Mouse (Mus musculus) limb, embryonic 10.5 days (tissue): ENCODE data around the gene Shc3. TPM values are rescaled to one million over a fixed set of nuclear protein-coding genes. Genes with fewer than 3 reads are reported as not detected.

Experiments
- DNase-seq: peaks from one replicate; pipeline ENCODE4 v3.0.0-alpha.2; 2017; ENCODE audit warnings: low spot score
- H3K27ac ChIP-seq: fragments of 300-500 bp; sonication (generic); 2 replicates; pipeline ENCODE4 v1.5.1; 2016; ENCODE audit warnings: mild to moderate bottlenecking
- H3K27me3 ChIP-seq: fragments of 300-500 bp; sonication (generic); 2 replicates; pipeline ENCODE4 v1.6.1; 2016; ENCODE audit warnings: low read depth, mild to moderate bottlenecking; ENCODE audit not compliant: poor library complexity, severe bottlenecking
- H3K36me3 ChIP-seq: fragments of 300-500 bp; sonication (generic); 2 replicates; pipeline ENCODE4 v1.6.1; 2016; ENCODE audit warnings: mild to moderate bottlenecking, moderate library complexity
- H3K4me1 ChIP-seq: fragments of 300-500 bp; sonication (generic); 2 replicates; pipeline ENCODE4 v1.6.1; 2016
- H3K4me3 ChIP-seq: fragments of 300-500 bp; sonication (generic); 2 replicates; pipeline ENCODE4 v1.5.1; 2016; ENCODE audit warnings: mild to moderate bottlenecking, moderate library complexity
- H3K9me3 ChIP-seq: fragments of 300-500 bp; sonication (generic); replicated peaks from 2 replicates; pipeline ENCODE4 v1.6.1; 2016; ENCODE audit warnings: mild to moderate bottlenecking
- WGBS: fragments of 180-500 bp; shearing (Covaris S2); methylation state at CpG from one replicate; pipeline ENCODE4 v1.1.7; 2016; 5-methylcytosine and 5-hydroxymethylcytosine counted together
- polyA plus RNA-seq: library from polyadenylated mRNA; unstranded; fragments of >200 nt; fragmentation: Nextera tagmentation; extraction: Ambion mirVana; gene quantifications from 2 replicates; pipeline ENCODE4 v1.2.1, GENCODE M21; 2016

Shc3 gene
- 0.11 and 0.14 TPM in 2 replicates for polyA plus RNA-seq

- WGBS = under 1% methylated on average over 36 of the region's 36 CpGs
- Histone ChIP-seq H3K27ac (no peak within 1 kb of the TSS), H3K4me1 (peaks cover 37% of the 10 kb centered on the region), H3K4me3 (peak within 1 kb of the TSS; percentile 49), H3K9me3 (no peaks in the 10 kb centered on the region), H3K27me3 (peaks cover 85% of the 10 kb centered on the region), H3K36me3 (no peaks in the 10 kb centered on the region)
- peak; percentile 69 for DNase-seq
These were observed at the start of gene Shc3 for GRCm38 (mm10) chr13:51568911-51569684. Gene Shc3, minus strand, starts transcription at chr13:51569419.

GRCm38 (mm10) chr13:51618602-51619001, 49.4 kb upstream of the Shc3 start:
- WGBS = 33% methylated on average over 9 of the region's 9 CpGs
- no peaks in the 10 kb centered on the region for H3K36me3 ChIP-seq
- peaks cover 23% of the 10 kb centered on the region for H3K4me1 ChIP-seq
- H3K27me3 ChIP-seq = no peaks in the 10 kb centered on the region
- H3K4me3 ChIP-seq = no peak overlapping the region
- DNase-seq = no peak
- no peaks in the 10 kb centered on the region for H3K9me3 ChIP-seq
- no peak overlapping the region for H3K27ac ChIP-seq

- WGBS = 20% methylated on average over 6 of the region's 6 CpGs
- H3K36me3 ChIP-seq = no peaks in the 10 kb centered on the region
- peak; percentile 85 for DNase-seq
- H3K27me3 ChIP-seq = no peaks in the 10 kb centered on the region
- no peaks in the 10 kb centered on the region for H3K9me3 ChIP-seq
- no peak overlapping the region for H3K27ac ChIP-seq
- no peak overlapping the region for H3K4me3 ChIP-seq
- peaks cover 23% of the 10 kb centered on the region for H3K4me1 ChIP-seq
These were observed 48.6 kb upstream of the Shc3 start for GRCm38 (mm10) chr13:51617861-51618260.

DNA sequence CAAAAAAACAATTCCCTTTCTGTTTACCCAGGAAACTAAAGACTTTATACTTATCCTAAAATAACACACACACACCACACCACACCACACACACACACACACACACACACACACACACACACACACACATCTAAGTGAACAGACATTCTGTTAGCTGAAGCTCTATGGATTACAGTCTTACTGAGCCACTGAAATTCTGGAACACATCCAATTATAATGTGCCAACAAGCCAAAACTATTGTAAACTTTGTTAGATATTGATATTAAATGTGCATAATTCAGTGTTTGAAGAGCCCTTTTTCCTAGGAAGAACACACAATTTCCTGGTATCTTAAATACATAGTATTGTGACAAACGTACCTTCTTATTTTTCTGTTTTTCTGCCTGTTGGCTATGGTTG, 48.1 kb upstream of the Shc3 start:
- Histone ChIP-seq H3K4me3 (no peak overlapping the region), H3K9me3 (no peaks in the 10 kb centered on the region), H3K36me3 (no peaks in the 10 kb centered on the region), H3K27me3 (no peaks in the 10 kb centered on the region), H3K4me1 (peaks cover 23% of the 10 kb centered on the region), H3K27ac (no peak overlapping the region)
- 78% methylated on average over 1 of the region's 1 CpGs for WGBS
- no peak for DNase-seq

GRCm38 (mm10) chr13:51616417-51617044, 47.3 kb upstream of the Shc3 start:
- Histone ChIP-seq H3K27me3 (no peaks in the 10 kb centered on the region), H3K9me3 (no peaks in the 10 kb centered on the region), H3K4me3 (no peak overlapping the region), H3K27ac (no peak overlapping the region), H3K36me3 (no peaks in the 10 kb centered on the region), H3K4me1 (peaks cover 24% of the 10 kb centered on the region)
- no peak for DNase-seq
- WGBS = 19% methylated on average over 12 of the region's 12 CpGs

GRCm38 (mm10) chr13:51615815-51616214, 46.6 kb upstream of the Shc3 start:
- H3K27ac ChIP-seq = no peak overlapping the region
- no peaks in the 10 kb centered on the region for H3K27me3 ChIP-seq
- H3K4me1 ChIP-seq = peaks cover 31% of the 10 kb centered on the region
- DNase-seq = no peak
- H3K9me3 ChIP-seq = no peaks in the 10 kb centered on the region
- WGBS = 70% methylated on average over 10 of the region's 10 CpGs
- H3K36me3 ChIP-seq = no peaks in the 10 kb centered on the region
- no peak overlapping the region for H3K4me3 ChIP-seq

GRCm38 (mm10) chr13:51611500-51611899, 42.3 kb upstream of the Shc3 start:
- Histone ChIP-seq H3K4me3 (0 out of 2 replicates have a peak overlapping the region, but pooled peaks have one; percentile 31), H3K27me3 (no peaks in the 10 kb centered on the region), H3K36me3 (no peaks in the 10 kb centered on the region), H3K27ac (peak overlapping the region; percentile 71), H3K4me1 (peaks cover 23% of the 10 kb centered on the region), H3K9me3 (no peaks in the 10 kb centered on the region)
- no peak for DNase-seq
- 64% methylated on average over 5 of the region's 5 CpGs for WGBS

DNA sequence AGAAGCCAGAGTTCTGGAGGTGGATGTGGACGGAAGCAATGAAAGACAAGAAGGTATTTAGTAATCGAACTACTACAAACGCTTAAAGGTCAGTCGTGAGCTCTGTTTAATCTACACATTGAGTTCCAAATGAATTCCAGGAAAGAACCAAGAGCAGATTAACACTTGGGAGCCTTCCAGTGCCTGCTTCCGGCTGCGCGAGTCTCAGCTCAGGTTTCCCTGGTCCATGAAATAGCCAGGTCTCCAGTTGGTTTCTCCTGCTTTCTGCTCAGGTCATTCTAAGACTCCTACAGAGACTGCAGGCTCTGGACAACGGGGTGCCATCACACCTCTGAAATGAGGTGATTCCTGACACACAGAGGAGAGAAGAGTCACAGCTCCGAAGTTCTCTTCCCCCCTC, 41.8 kb upstream of the Shc3 start:
- 21% methylated on average over 9 of the region's 9 CpGs for whole genome bisulfite sequencing
- Histone ChIP-seq H3K4me3 (0 out of 2 replicates have a peak overlapping the region, but pooled peaks have one; percentile 31), H3K4me1 (peaks cover 19% of the 10 kb centered on the region), H3K27ac (peak overlapping the region; percentile 71), H3K9me3 (no peaks in the 10 kb centered on the region), H3K36me3 (no peaks in the 10 kb centered on the region), H3K27me3 (no peaks in the 10 kb centered on the region)
- DNase-seq = peak; percentile 34

- DNase-seq = no peak
- Histone ChIP-seq H3K4me3 (no peak overlapping the region), H3K27me3 (no peaks in the 10 kb centered on the region), H3K9me3 (no peaks in the 10 kb centered on the region), H3K4me1 (peaks cover 12% of the 10 kb centered on the region), H3K27ac (no peak overlapping the region), H3K36me3 (no peaks in the 10 kb centered on the region)
- WGBS = 92% methylated on average over 7 of the region's 7 CpGs
These were observed 40.0 kb upstream of the Shc3 start for GRCm38 (mm10) chr13:51609231-51609630.

DNA sequence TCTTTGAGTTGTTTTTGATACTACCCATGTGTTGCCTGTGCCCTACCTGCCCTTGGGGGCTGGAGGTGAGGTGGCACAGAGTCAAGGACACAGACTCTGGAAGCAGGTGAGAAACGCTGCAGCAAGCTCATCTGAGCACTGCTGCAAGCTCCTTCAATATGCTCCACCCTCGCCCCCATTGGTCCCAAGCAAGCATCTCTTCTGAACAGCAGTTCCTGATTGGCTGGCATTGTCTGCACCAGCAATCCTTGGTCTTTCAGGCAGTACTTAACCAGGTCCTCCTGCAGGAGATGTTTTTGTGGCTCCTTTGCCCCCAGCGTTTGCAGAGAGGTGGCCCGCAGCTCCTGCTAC, 34.6 kb upstream of the Shc3 start:
- H3K27me3 ChIP-seq = no peaks in the 10 kb centered on the region
- no peaks in the 10 kb centered on the region for H3K9me3 ChIP-seq
- peak overlapping the region; percentile 56; the same call in 1 of the 2 replicates for H3K27ac ChIP-seq
- 47% methylated on average over 4 of the region's 4 CpGs for WGBS
- H3K36me3 ChIP-seq = no peaks in the 10 kb centered on the region
- peaks cover 14% of the 10 kb centered on the region for H3K4me1 ChIP-seq
- H3K4me3 ChIP-seq = no peak overlapping the region
- peak; percentile 37 for DNase-seq

GRCm38 (mm10) chr13:51603221-51603893, 34.1 kb upstream of the Shc3 start:
- no peak overlapping the region for H3K4me3 ChIP-seq
- no peaks in the 10 kb centered on the region for H3K9me3 ChIP-seq
- no peaks in the 10 kb centered on the region for H3K36me3 ChIP-seq
- no peaks in the 10 kb centered on the region for H3K27me3 ChIP-seq
- H3K4me1 ChIP-seq = peaks cover 14% of the 10 kb centered on the region
- peak overlapping the region; percentile 56 for H3K27ac ChIP-seq
- DNase-seq = peak; percentile 65
- WGBS = 51% methylated on average over 16 of the region's 16 CpGs

DNA sequence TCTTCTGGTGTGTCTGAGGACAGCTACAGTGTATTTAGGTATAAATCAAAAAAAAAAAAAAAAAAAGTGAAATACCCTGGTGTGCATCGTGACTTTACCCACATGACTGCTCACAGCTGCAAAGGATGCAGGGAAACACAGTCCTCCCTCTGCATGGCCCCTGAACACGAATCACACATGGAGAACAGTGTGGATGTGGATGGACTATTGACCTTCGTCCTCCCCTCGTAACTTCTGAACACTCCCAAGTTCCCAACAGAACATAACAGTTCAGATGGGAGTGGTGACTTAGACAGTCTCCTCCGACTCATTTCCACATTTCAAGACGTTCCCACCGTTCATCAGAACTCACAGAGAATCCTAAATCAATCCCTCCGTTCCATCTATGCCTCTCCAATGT, 33.5 kb upstream of the Shc3 start:
- 86% methylated on average over 8 of the region's 8 CpGs for WGBS
- no peak overlapping the region for H3K4me3 ChIP-seq
- DNase-seq = no peak
- H3K36me3 ChIP-seq = no peaks in the 10 kb centered on the region
- H3K27ac ChIP-seq = no peak overlapping the region
- peaks cover 14% of the 10 kb centered on the region for H3K4me1 ChIP-seq
- no peaks in the 10 kb centered on the region for H3K27me3 ChIP-seq
- H3K9me3 ChIP-seq = no peaks in the 10 kb centered on the region

- H3K27ac ChIP-seq = no peak overlapping the region
- no peak overlapping the region for H3K4me3 ChIP-seq
- H3K4me1 ChIP-seq = peaks cover 17% of the 10 kb centered on the region
- H3K27me3 ChIP-seq = peaks cover 21% of the 10 kb centered on the region
- no peaks in the 10 kb centered on the region for H3K9me3 ChIP-seq
- WGBS = 92% methylated on average over 8 of the region's 8 CpGs
- DNase-seq = peak; percentile 22
- H3K36me3 ChIP-seq = no peaks in the 10 kb centered on the region
These were observed 30.9 kb upstream of the Shc3 start for GRCm38 (mm10) chr13:51600169-51600568.
